Mouse (Mus musculus) heart, postnatal 4 days (tissue): ENCODE data around the gene Irs2. TPM values are rescaled to one million over a fixed set of nuclear protein-coding genes. Genes with fewer than 3 reads are reported as not detected.

Experiments used
- DNase-seq: peaks from one replicate; pipeline ENCODE4 v3.0.0; 2021
- total RNA-seq, 2 experiments: library from RNA; stranded (reverse); gene quantifications; 2 replicates each; pipeline ENCODE4 v1.2.3; 2021

Gene Irs2
- total RNA-seq, 2 experiments from 2014 or later, result 39.5 to 47.6 TPM

- DNase-seq, result no peak
Measured at GRCm38 (mm10) chr8:10952706-10953105, 55.6 kb downstream of the Irs2 start.

- no peak for DNase-seq
Measured at GRCm38 (mm10) chr8:10952235-10952634, 56.0 kb downstream of the Irs2 start.

GRCm38 (mm10) chr8:10951567-10951966, 56.7 kb downstream of the Irs2 start:
- DNase-seq, result no peak

GRCm38 (mm10) chr8:10945939-10946740, 62.1 kb downstream of the Irs2 start:
- DNase-seq, result peak; percentile 97

- DNase-seq, result no peak
Measured at GRCm38 (mm10) chr8:10945490-10945889, 62.8 kb downstream of the Irs2 start.

- DNase-seq, result peak; percentile 68
Measured at GRCm38 (mm10) chr8:10943314-10944060, 64.8 kb downstream of the Irs2 start.

GRCm38 (mm10) chr8:10939883-10940282, 68.4 kb downstream of the Irs2 start:
- DNase-seq, result no peak

- no peak for DNase-seq
Measured at GRCm38 (mm10) chr8:10939210-10939782, 69.0 kb downstream of the Irs2 start.

GRCm38 (mm10) chr8:10938284-10938683, 70.0 kb downstream of the Irs2 start:
- DNase-seq, result no peak

GRCm38 (mm10) chr8:10936646-10937045, 71.6 kb downstream of the Irs2 start:
- DNase-seq, result no peak

- no peak for DNase-seq
Measured at GRCm38 (mm10) chr8:10935231-10935630, 73.0 kb downstream of the Irs2 start.
